Mouse (Mus musculus): ENCODE data around the gene Ldah. TPM values are rescaled to one million over a fixed set of nuclear protein-coding genes. Genes with fewer than 3 reads are reported as not detected.

Gene Ldah
- total and polyA plus RNA-seq, 2 experiments from 2014 or later = 43.9 to 65.3 TPM

GRCm38 (mm10) chr12:8310992-8311391 is 103.1 kb downstream of the Ldah start:
- 24% methylated on average over 17 of the region's 17 CpGs for WGBS
- Histone ChIP-seq H3K36me3 (ENCODE audit: insufficient read depth, low read length) (no peaks in the 10 kb centered on the region), H3K9me3 (ENCODE audit: low read length) (no peaks in the 10 kb centered on the region), H3K4me2 (ENCODE audit: low read depth, low read length) (0 out of 2 replicates have a peak overlapping the region, but pooled peaks have one; percentile 10), H3K27ac (no peak overlapping the region), H3K4me3 (ENCODE audit: low read length) (no peak overlapping the region), H3K9ac (replicated peaks; ENCODE audit: low read length) (no peak overlapping the region), H3K4me1 (ENCODE audit: insufficient read depth, low read length) (no peaks in the 10 kb centered on the region; the same call in 1 of the 2 replicates), H3K27me3 (ENCODE audit: insufficient read depth, low read length) (peaks cover 3% of the 10 kb centered on the region)
- DNase-seq (ENCODE audit: low spot score) (no peak), ATAC-seq (no peak)
- no peak for TF ChIP-seq CTCF (IDR thresholded peaks at IDR 0.05; ENCODE audit: low read depth)

GRCm38 (mm10) chr12:8312266-8312665 is 104.4 kb downstream of the Ldah start:
- no peaks in the 10 kb centered on the region; the same call in 1 of the 2 replicates for H3K4me1 ChIP-seq (ENCODE audit: insufficient read depth, low read length)
- WGBS = 86% methylated on average over 4 of the region's 4 CpGs
- no peak overlapping the region for H3K9ac ChIP-seq (replicated peaks; ENCODE audit: low read length)
- H3K27me3 ChIP-seq (ENCODE audit: insufficient read depth, low read length) = peaks cover 3% of the 10 kb centered on the region
- no peaks in the 10 kb centered on the region for H3K36me3 ChIP-seq (ENCODE audit: insufficient read depth, low read length)
- no peak overlapping the region for H3K4me3 ChIP-seq (ENCODE audit: low read length)
- no peak overlapping the region for H3K4me2 ChIP-seq (ENCODE audit: low read depth, low read length)
- no peak for ATAC-seq
- no peak for DNase-seq (ENCODE audit: low spot score)
- no peak for TF ChIP-seq CTCF (IDR thresholded peaks at IDR 0.05; ENCODE audit: low read depth)
- no peaks in the 10 kb centered on the region for H3K9me3 ChIP-seq (ENCODE audit: low read length)
- H3K27ac ChIP-seq = no peak overlapping the region

- Histone ChIP-seq H3K27ac (no peak within 1 kb of the TSS), H3K9ac (replicated peaks; ENCODE audit: low read length) (peak within 1 kb of the TSS; percentile 73), H3K9me3 (ENCODE audit: low read length) (no peaks in the 10 kb centered on the region), H3K27me3 (ENCODE audit: insufficient read depth, low read length) (peaks cover 3% of the 10 kb centered on the region), H3K4me3 (ENCODE audit: low read length) (peak within 1 kb of the TSS; percentile 66), H3K4me1 (ENCODE audit: insufficient read depth, low read length) (no peaks in the 10 kb centered on the region; the same call in 1 of the 2 replicates), H3K36me3 (ENCODE audit: insufficient read depth, low read length) (0 out of 2 replicates have a peak, but pooled peaks cover 7% of the 10 kb centered on the region), H3K4me2 (ENCODE audit: low read depth, low read length) (peak within 1 kb of the TSS; percentile 93)
- WGBS = 0% methylated on average over 38 of the region's 38 CpGs
- peak; percentile 89 for ATAC-seq
- peak; percentile 93 for DNase-seq (ENCODE audit: low spot score)
- peak; percentile 82 for TF ChIP-seq CTCF (IDR thresholded peaks at IDR 0.05; ENCODE audit: low read depth)
Observed at GRCm38 (mm10) chr12:8313270-8313771, 105.4 kb downstream of the Ldah start, which contains the start of gene Hs1bp3. Hs1bp3 (plus strand) TSS chr12:8313432.

GRCm38 (mm10) chr12:8313773-8314172 is 105.9 kb downstream of the Ldah start:
- H3K36me3 ChIP-seq (ENCODE audit: insufficient read depth, low read length) = peaks cover 10% of the 10 kb centered on the region; the same call in 1 of the 2 replicates
- WGBS = 21% methylated on average over 12 of the region's 12 CpGs
- peaks cover 3% of the 10 kb centered on the region for H3K27me3 ChIP-seq (ENCODE audit: insufficient read depth, low read length)
- TF ChIP-seq CTCF (IDR thresholded peaks at IDR 0.05; ENCODE audit: low read depth) = no peak
- peak overlapping the region; percentile 73 for H3K9ac ChIP-seq (replicated peaks; ENCODE audit: low read length)
- no peak for DNase-seq (ENCODE audit: low spot score)
- H3K27ac ChIP-seq = no peak overlapping the region
- H3K4me3 ChIP-seq (ENCODE audit: low read length) = peak overlapping the region; percentile 66
- ATAC-seq = peak; percentile 3; the same call in 1 of the 2 replicates
- no peaks in the 10 kb centered on the region for H3K9me3 ChIP-seq (ENCODE audit: low read length)
- H3K4me1 ChIP-seq (ENCODE audit: insufficient read depth, low read length) = no peaks in the 10 kb centered on the region; the same call in 1 of the 2 replicates
- peak overlapping the region; percentile 93 for H3K4me2 ChIP-seq (ENCODE audit: low read depth, low read length)

GRCm38 (mm10) chr12:8316541-8316940 is 108.6 kb downstream of the Ldah start:
- no peak overlapping the region for H3K4me3 ChIP-seq (ENCODE audit: low read length)
- H3K4me2 ChIP-seq (ENCODE audit: low read depth, low read length) = no peak overlapping the region
- H3K27ac ChIP-seq = no peak overlapping the region
- 80% methylated on average over 5 of the region's 5 CpGs for WGBS
- no peak for DNase-seq (ENCODE audit: low spot score)
- H3K27me3 ChIP-seq (ENCODE audit: insufficient read depth, low read length) = no peaks in the 10 kb centered on the region
- no peaks in the 10 kb centered on the region for H3K9me3 ChIP-seq (ENCODE audit: low read length)
- no peak for ATAC-seq
- no peak overlapping the region for H3K9ac ChIP-seq (replicated peaks; ENCODE audit: low read length)
- H3K36me3 ChIP-seq (ENCODE audit: insufficient read depth, low read length) = peaks cover 13% of the 10 kb centered on the region; the same call in 1 of the 2 replicates
- TF ChIP-seq CTCF (IDR thresholded peaks at IDR 0.05; ENCODE audit: low read depth) = peak; percentile 31; the same call in 1 of the 2 replicates
- no peaks in the 10 kb centered on the region for H3K4me1 ChIP-seq (ENCODE audit: insufficient read depth, low read length)

GRCm38 (mm10) chr12:8320084-8320713 is 112.3 kb downstream of the Ldah start:
- WGBS = 40% methylated on average over 5 of the region's 5 CpGs
- peak; percentile 93 for TF ChIP-seq CTCF (IDR thresholded peaks at IDR 0.05; ENCODE audit: low read depth)
- H3K27me3 ChIP-seq (ENCODE audit: insufficient read depth, low read length) = no peaks in the 10 kb centered on the region
- H3K4me2 ChIP-seq (ENCODE audit: low read depth, low read length) = no peak overlapping the region
- ATAC-seq (peak; percentile 69), DNase-seq (ENCODE audit: low spot score) (peak; percentile 79)
- no peak overlapping the region for H3K9ac ChIP-seq (replicated peaks; ENCODE audit: low read length)
- H3K36me3 ChIP-seq (ENCODE audit: insufficient read depth, low read length) = peaks cover 13% of the 10 kb centered on the region; the same call in 1 of the 2 replicates
- H3K4me1 ChIP-seq (ENCODE audit: insufficient read depth, low read length) = no peaks in the 10 kb centered on the region
- no peaks in the 10 kb centered on the region for H3K9me3 ChIP-seq (ENCODE audit: low read length)
- H3K27ac ChIP-seq = no peak overlapping the region
- H3K4me3 ChIP-seq (ENCODE audit: low read length) = no peak overlapping the region

GRCm38 (mm10) chr12:8321506-8321905 is 113.6 kb downstream of the Ldah start:
- Histone ChIP-seq H3K4me3 (ENCODE audit: low read length) (no peak overlapping the region), H3K27me3 (ENCODE audit: insufficient read depth, low read length) (no peaks in the 10 kb centered on the region), H3K9ac (replicated peaks; ENCODE audit: low read length) (no peak overlapping the region), H3K27ac (no peak overlapping the region), H3K4me2 (ENCODE audit: low read depth, low read length) (no peak overlapping the region), H3K36me3 (ENCODE audit: insufficient read depth, low read length) (peaks cover 13% of the 10 kb centered on the region; the same call in 1 of the 2 replicates), H3K4me1 (ENCODE audit: insufficient read depth, low read length) (no peaks in the 10 kb centered on the region), H3K9me3 (ENCODE audit: low read length) (no peaks in the 10 kb centered on the region)
- WGBS = 63% methylated on average over 10 of the region's 10 CpGs
- no peak for TF ChIP-seq CTCF (IDR thresholded peaks at IDR 0.05; ENCODE audit: low read depth)
- ATAC-seq (no peak), DNase-seq (ENCODE audit: low spot score) (no peak)
